Mouse (Mus musculus) spleen, postnatal 10 days (tissue): Measurements from ENCODE around the gene Metrn.
"Not testable (repeated sequence)": the region's sequence is repeated elsewhere in the genome, so short reads cannot be mapped to it uniquely, and the experiment has no call there.

Experiments used
- DNase-seq, 2 experiments: peaks; one replicate each; pipeline ENCODE4 v3.0.0; 2021 to 2022; ENCODE audit warnings: low spot score in 2 of 2

The Metrn gene

GRCm38 (mm10) chr17:25808789-25809605 is 12.1 kb upstream of the Metrn start, which contains the start of gene Fbxl16:
Gene Fbxl16 (plus strand): TSS chr17:25809085.
- no peak for DNase-seq

GRCm38 (mm10) chr17:25808028-25808427 is 11.1 kb upstream of the Metrn start:
- DNase-seq: no peak

GRCm38 (mm10) chr17:25807452-25807851 is 10.5 kb upstream of the Metrn start:
- DNase-seq: not testable (repeated sequence)

GRCm38 (mm10) chr17:25806507-25806906 is 9.6 kb upstream of the Metrn start:
- no peak for DNase-seq

- DNase-seq: no peak
Observed at GRCm38 (mm10) chr17:25802825-25803517, 6.0 kb upstream of the Metrn start.

GRCm38 (mm10) chr17:25801029-25801428 is 4.1 kb upstream of the Metrn start:
- peak; percentile 47 to 69 for DNase-seq

GRCm38 (mm10) chr17:25796211-25796771 is 645 bp downstream of the Metrn start:
- DNase-seq: peak; percentile 46

GRCm38 (mm10) chr17:25795609-25796092 is 1.3 kb downstream of the Metrn start, which contains the start of gene AC134908.4:
Gene AC134908.4 (minus strand): TSS chr17:25795659.
- DNase-seq: no peak

GRCm38 (mm10) chr17:25794998-25795397 is 1.9 kb downstream of the Metrn start:
- no peak for DNase-seq

- DNase-seq: no peak
Observed at GRCm38 (mm10) chr17:25794197-25794596, 2.7 kb downstream of the Metrn start.

GRCm38 (mm10) chr17:25792615-25793014 is 4.3 kb downstream of the Metrn start, which contains the start of gene Fam173a:
Gene Fam173a (minus strand): TSS chr17:25792901.
- DNase-seq: peak in 1 of 2 experiments; percentile 83

- DNase-seq: peak; percentile 89 to 90
Observed at GRCm38 (mm10) chr17:25791843-25792527, 5.0 kb downstream of the Metrn start.

GRCm38 (mm10) chr17:25791320-25791842 is 5.6 kb downstream of the Metrn start:
- no peak for DNase-seq

GRCm38 (mm10) chr17:25786781-25787504 is 10.0 kb downstream of the Metrn start:
- DNase-seq: no peak

- DNase-seq: no peak
Observed at GRCm38 (mm10) chr17:25786280-25786679, 10.7 kb downstream of the Metrn start, which contains the start of gene Ccdc78. Gene Ccdc78 (plus strand): TSS chr17:25786580.

- DNase-seq: peak; percentile 92 to 97
Observed at GRCm38 (mm10) chr17:25785281-25785745, 11.6 kb downstream of the Metrn start, which contains the start of gene Haghl. Gene Haghl (minus strand): TSS chr17:25785673.

- DNase-seq: peak in 1 of 2 experiments; percentile 13
Observed at GRCm38 (mm10) chr17:25783861-25784574, 12.9 kb downstream of the Metrn start.

GRCm38 (mm10) chr17:25783086-25783485 is 13.8 kb downstream of the Metrn start:
- DNase-seq: no peak

- no peak for DNase-seq
Observed at GRCm38 (mm10) chr17:25781339-25781738, 15.6 kb downstream of the Metrn start.

GRCm38 (mm10) chr17:25777948-25778347 is 19.0 kb downstream of the Metrn start:
- DNase-seq: no peak
